27 mouse cellular contexts compared by ENCODE assay signal in genomic region chr16:23659597-23660531, GRCm38 (mm10).
DNase-seq lines count a peak whose midpoint lies in the region; ATAC-seq and TF ChIP-seq lines count a peak whose summit lies in the region.
"Had no signal": no experiment of that assay in that cellular context is flagged by ENCODE, and none has a peak within 500 bp of the region (broad histone marks: within the 10 kb centered on the region; RNA-seq: fewer than 3 reads in every experiment).

No protein-coding gene starts in this region.

- no peaks in the 10 kb centered on the region for H3K36me3 ChIP-seq in hindbrain, embryonic 13.5 days
- H3K36me3 ChIP-seq in hindbrain, postnatal 0 days (ENCODE audit: insufficient read depth, low read length) = no peaks in the 10 kb centered on the region
- H3K36me3 ChIP-seq in neural tube, embryonic 13.5 days = no peaks in the 10 kb centered on the region
- H3K36me3 ChIP-seq in forebrain, postnatal 0 days (ENCODE audit: insufficient read depth) = no peaks in the 10 kb centered on the region
- H3K36me3 ChIP-seq: embryonic facial prominence, embryonic 12.5 days; limb, embryonic 12.5 days; liver, embryonic 12.5 days; midbrain, embryonic 10.5 days; stomach, embryonic 15.5 days had no signal

- no peak overlapping the region for H3K9ac ChIP-seq in hindbrain, embryonic 13.5 days
- no peak overlapping the region for H3K9ac ChIP-seq in hindbrain, postnatal 0 days (replicated peaks; ENCODE audit: low read length)
- H3K9ac ChIP-seq in neural tube, embryonic 13.5 days = no peak overlapping the region
- H3K9ac ChIP-seq in forebrain, postnatal 0 days = no peak overlapping the region
- H3K9ac ChIP-seq: embryonic facial prominence, embryonic 12.5 days; limb, embryonic 12.5 days; liver, embryonic 12.5 days; stomach, embryonic 15.5 days had no signal

- peak overlapping the region; percentile 71 for H3K27ac ChIP-seq in hindbrain, embryonic 13.5 days
- H3K27ac ChIP-seq in hindbrain, postnatal 0 days = no peak overlapping the region
- H3K27ac ChIP-seq in neural tube, embryonic 13.5 days (replicated peaks) = peak overlapping the region; percentile 50
- no peak overlapping the region for H3K27ac ChIP-seq in forebrain, postnatal 0 days (ENCODE audit: low read depth, low read length)
- H3K27ac ChIP-seq: embryonic facial prominence, embryonic 12.5 days; heart, adult 2 months; limb, embryonic 12.5 days; liver, embryonic 12.5 days; midbrain, embryonic 10.5 days; stomach, embryonic 15.5 days had no signal

- peaks cover 18% of the 10 kb centered on the region for H3K4me1 ChIP-seq in hindbrain, embryonic 13.5 days (replicated peaks)
- H3K4me1 ChIP-seq in hindbrain, postnatal 0 days (ENCODE audit: insufficient read depth, low read length) = peaks cover 5% of the 10 kb centered on the region; the same call in 1 of the 2 replicates
- H3K4me1 ChIP-seq in neural tube, embryonic 13.5 days (replicated peaks) = peaks cover 11% of the 10 kb centered on the region
- H3K4me1 ChIP-seq in forebrain, postnatal 0 days (ENCODE audit: insufficient read depth) = peaks cover 6% of the 10 kb centered on the region; the same call in 1 of the 2 replicates
- H3K4me1 ChIP-seq: embryonic facial prominence, embryonic 12.5 days; limb, embryonic 12.5 days; liver, embryonic 12.5 days; midbrain, embryonic 10.5 days; stomach, embryonic 15.5 days had no signal

- no peak for TF ChIP-seq CTCF in hindbrain, postnatal 0 days (IDR thresholded peaks at IDR 0.05; ENCODE audit: low read depth)
- TF ChIP-seq CTCF in forebrain, postnatal 0 days (IDR thresholded peaks at IDR 0.05; ENCODE audit: low read depth) = no peak

- H3K9me3 ChIP-seq in hindbrain, embryonic 13.5 days = no peaks in the 10 kb centered on the region
- no peaks in the 10 kb centered on the region for H3K9me3 ChIP-seq in hindbrain, postnatal 0 days (ENCODE audit: low read length)
- H3K9me3 ChIP-seq in neural tube, embryonic 13.5 days = 0 out of 2 replicates have a peak, but pooled peaks cover 4% of the 10 kb centered on the region
- H3K9me3 ChIP-seq in forebrain, postnatal 0 days (ENCODE audit: low read length) = no peaks in the 10 kb centered on the region
- H3K9me3 ChIP-seq: embryonic facial prominence, embryonic 12.5 days; limb, embryonic 12.5 days; midbrain, embryonic 10.5 days; stomach, embryonic 15.5 days had no signal

- ATAC-seq in hindbrain, embryonic 13.5 days (ENCODE audit: low FRiP score) = peak; percentile 63
- no peak for ATAC-seq in hindbrain, postnatal 0 days
- ATAC-seq in neural tube, embryonic 13.5 days (ENCODE audit: low read depth) = peak; percentile 59; the same call in 1 of the 2 replicates
- peak; percentile 45; the same call in 1 of the 2 replicates for ATAC-seq in forebrain, postnatal 0 days
- ATAC-seq: intestine, embryonic 16.5 days; liver, embryonic 12.5 days; Patski had no signal

- WGBS in hindbrain, embryonic 13.5 days = 56% methylated on average over 13 of the region's 13 CpGs
- 40% methylated on average over 13 of the region's 13 CpGs for WGBS in hindbrain, postnatal 0 days
- WGBS in neural tube, embryonic 13.5 days = 58% methylated on average over 13 of the region's 13 CpGs
- WGBS in forebrain, postnatal 0 days = 19% methylated on average over 13 of the region's 13 CpGs

- no peak overlapping the region for H3K4me2 ChIP-seq in hindbrain, embryonic 13.5 days
- H3K4me2 ChIP-seq in hindbrain, postnatal 0 days (ENCODE audit: low read depth, low read length) = no peak overlapping the region
- no peak overlapping the region for H3K4me2 ChIP-seq in neural tube, embryonic 13.5 days
- H3K4me2 ChIP-seq in forebrain, postnatal 0 days (ENCODE audit: low read depth) = no peak overlapping the region
- H3K4me2 ChIP-seq: embryonic facial prominence, embryonic 12.5 days; limb, embryonic 12.5 days; liver, embryonic 12.5 days; stomach, embryonic 15.5 days had no signal

- H3K27me3 ChIP-seq in hindbrain, embryonic 13.5 days = no peaks in the 10 kb centered on the region
- H3K27me3 ChIP-seq in hindbrain, postnatal 0 days (ENCODE audit: insufficient read depth, low read length) = no peaks in the 10 kb centered on the region
- H3K27me3 ChIP-seq in neural tube, embryonic 13.5 days = no peaks in the 10 kb centered on the region
- H3K27me3 ChIP-seq in forebrain, postnatal 0 days (ENCODE audit: insufficient read depth, low read length) = no peaks in the 10 kb centered on the region
- H3K27me3 ChIP-seq: embryonic facial prominence, embryonic 12.5 days; limb, embryonic 12.5 days; liver, embryonic 12.5 days; stomach, embryonic 15.5 days had no signal

- H3K4me3 ChIP-seq in hindbrain, embryonic 13.5 days = no peak overlapping the region
- no peak overlapping the region for H3K4me3 ChIP-seq in hindbrain, postnatal 0 days (ENCODE audit: low read length)
- H3K4me3 ChIP-seq in neural tube, embryonic 13.5 days = no peak overlapping the region
- H3K4me3 ChIP-seq in forebrain, postnatal 0 days (ENCODE audit: low read depth, low read length) = no peak overlapping the region
- H3K4me3 ChIP-seq: embryonic facial prominence, embryonic 12.5 days; heart, adult 2 months; limb, embryonic 12.5 days; liver, embryonic 12.5 days; midbrain, embryonic 10.5 days; myocyte; stomach, embryonic 15.5 days had no signal

- no peak for DNase-seq in hindbrain, postnatal 0 days (ENCODE audit: low spot score)
- DNase-seq in neural tube, embryonic 10.5 days (ENCODE audit: extremely low spot score, low spot score) = no peak
- no peak for DNase-seq in forebrain, postnatal 0 days
- DNase-seq in retina, postnatal 1 day = peak; percentile 53
- no peak for DNase-seq in spleen, postnatal 4 days (ENCODE audit: low spot score in 2 of 2)
- no peak for DNase-seq in right cerebral cortex, postnatal 25 days
- DNase-seq: adrenal gland, postnatal 36 days; cerebellum, adult 11 months; cerebellum, postnatal 14 days; gastrocnemius, postnatal 36 days; heart, adult 2 months; kidney, postnatal 4 days; lung, adult 18-20 months; lung, postnatal 10 days; right cerebral cortex, postnatal 4 days; thymus, adult 18-20 months; thymus, postnatal 4 days had no signal

Comparison
In these comparisons a context has a peak if more than half of its experiments do, and no peak if none do; other contexts are left out.
1. H3K27ac ChIP-seq: peak in hindbrain, embryonic 13.5 days (single experiment) and neural tube, embryonic 13.5 days (single experiment); none in hindbrain, postnatal 0 days (single experiment) and forebrain, postnatal 0 days (single experiment).